Mouse (Mus musculus): ENCODE measurements around the gene Ppard. TPM values are rescaled to one million over a fixed set of nuclear protein-coding genes. Genes with fewer than 3 reads are reported as not detected.

Gene Ppard
- total and polyA plus RNA-seq, 2 experiments from 2014 or later = 1.4 to 23.1 TPM

GRCm38 (mm10) chr17:28195033-28195432 is 37.5 kb upstream of the Ppard start:
- no peak overlapping the region for H3K4me2 ChIP-seq (ENCODE audit: low read depth, low read length)
- no peak for ATAC-seq (ENCODE audit: insufficient read depth, low read depth)
- 91% methylated on average over 10 of the region's 10 CpGs for WGBS
- TF ChIP-seq EP300 (IDR thresholded peaks at IDR 0.05; ENCODE audit: low read depth) (no peak), CTCF (IDR thresholded peaks at IDR 0.05; ENCODE audit: low read depth) (no peak)
- peaks cover 63% of the 10 kb centered on the region for H3K36me3 ChIP-seq (replicated peaks; ENCODE audit: control insufficient read depth, insufficient read depth, low read length)
- H3K4me3 ChIP-seq (ENCODE audit: low read depth, low read length) = no peak overlapping the region
- H3K27me3 ChIP-seq (ENCODE audit: control insufficient read depth, insufficient read depth, low read length) = no peaks in the 10 kb centered on the region
- H3K27ac ChIP-seq (ENCODE audit: low read depth) = no peak overlapping the region
- DNase-seq (ENCODE audit: low spot score) = no peak
- no peaks in the 10 kb centered on the region for H3K9me3 ChIP-seq (replicated peaks; ENCODE audit: control insufficient read depth, low read length)
- no peaks in the 10 kb centered on the region for H3K4me1 ChIP-seq (ENCODE audit: control insufficient read depth, insufficient read depth)
- no peak overlapping the region for H3K9ac ChIP-seq (replicated peaks; ENCODE audit: low read depth, low read length)

GRCm38 (mm10) chr17:28197646-28198045 is 34.9 kb upstream of the Ppard start:
- Histone ChIP-seq H3K4me1 (ENCODE audit: control insufficient read depth, insufficient read depth) (no peaks in the 10 kb centered on the region), H3K9ac (replicated peaks; ENCODE audit: low read depth, low read length) (no peak overlapping the region), H3K4me3 (ENCODE audit: low read depth, low read length) (no peak overlapping the region), H3K27me3 (ENCODE audit: control insufficient read depth, insufficient read depth, low read length) (no peaks in the 10 kb centered on the region), H3K9me3 (replicated peaks; ENCODE audit: control insufficient read depth, low read length) (no peaks in the 10 kb centered on the region), H3K4me2 (ENCODE audit: low read depth, low read length) (no peak overlapping the region), H3K36me3 (replicated peaks; ENCODE audit: control insufficient read depth, insufficient read depth, low read length) (peaks cover 72% of the 10 kb centered on the region), H3K27ac (ENCODE audit: low read depth) (no peak overlapping the region)
- DNase-seq (ENCODE audit: low spot score) (no peak), ATAC-seq (ENCODE audit: insufficient read depth, low read depth) (no peak)
- TF ChIP-seq CTCF (IDR thresholded peaks at IDR 0.05; ENCODE audit: low read depth) = no peak
- no peak for TF ChIP-seq EP300 (IDR thresholded peaks at IDR 0.05; ENCODE audit: low read depth)
- WGBS = 79% methylated on average over 18 of the region's 18 CpGs

- H3K27me3 ChIP-seq (ENCODE audit: control insufficient read depth, insufficient read depth, low read length) = no peaks in the 10 kb centered on the region
- 87% methylated on average over 14 of the region's 14 CpGs for WGBS
- ATAC-seq (ENCODE audit: insufficient read depth, low read depth) = no peak
Measured at GRCm38 (mm10) chr17:28201982-28202381, 30.5 kb upstream of the Ppard start.

GRCm38 (mm10) chr17:28204052-28204720 is 28.3 kb upstream of the Ppard start:
- DNase-seq (ENCODE audit: low spot score) (no peak), ATAC-seq (ENCODE audit: insufficient read depth, low read depth) (no peak)
- H3K27me3 ChIP-seq (ENCODE audit: control insufficient read depth, insufficient read depth, low read length) = no peaks in the 10 kb centered on the region
- no peak overlapping the region for H3K9ac ChIP-seq (replicated peaks; ENCODE audit: low read depth, low read length)
- H3K4me3 ChIP-seq (ENCODE audit: low read depth, low read length) = no peak overlapping the region
- TF ChIP-seq CTCF (IDR thresholded peaks at IDR 0.05; ENCODE audit: low read depth) (peak; percentile 86), EP300 (IDR thresholded peaks at IDR 0.05; ENCODE audit: low read depth) (no peak)
- no peak overlapping the region for H3K27ac ChIP-seq (ENCODE audit: low read depth)
- peaks cover 39% of the 10 kb centered on the region for H3K36me3 ChIP-seq (replicated peaks; ENCODE audit: control insufficient read depth, insufficient read depth, low read length)
- H3K4me2 ChIP-seq (ENCODE audit: low read depth, low read length) = no peak overlapping the region
- 40% methylated on average over 14 of the region's 14 CpGs for WGBS
- no peaks in the 10 kb centered on the region for H3K9me3 ChIP-seq (replicated peaks; ENCODE audit: control insufficient read depth, low read length)
- H3K4me1 ChIP-seq (ENCODE audit: control insufficient read depth, insufficient read depth) = peaks cover 8% of the 10 kb centered on the region; the same call in 1 of the 2 replicates

More at GRCm38 (mm10) chr17:28201982-28202381, 30.5 kb upstream of the Ppard start:
- Histone ChIP-seq H3K9me3 (replicated peaks; ENCODE audit: control insufficient read depth, low read length) (no peaks in the 10 kb centered on the region), H3K4me2 (ENCODE audit: low read depth, low read length) (no peak overlapping the region), H3K9ac (replicated peaks; ENCODE audit: low read depth, low read length) (no peak overlapping the region), H3K36me3 (replicated peaks; ENCODE audit: control insufficient read depth, insufficient read depth, low read length) (peaks cover 51% of the 10 kb centered on the region), H3K4me1 (ENCODE audit: control insufficient read depth, insufficient read depth) (peaks cover 1% of the 10 kb centered on the region; the same call in 1 of the 2 replicates), H3K27ac (ENCODE audit: low read depth) (no peak overlapping the region), H3K4me3 (ENCODE audit: low read depth, low read length) (no peak overlapping the region)
- no peak for DNase-seq (ENCODE audit: low spot score)
- no peak for TF ChIP-seq CTCF (IDR thresholded peaks at IDR 0.05; ENCODE audit: low read depth)
- no peak for TF ChIP-seq EP300 (IDR thresholded peaks at IDR 0.05; ENCODE audit: low read depth)

- no peaks in the 10 kb centered on the region for H3K9me3 ChIP-seq (replicated peaks; ENCODE audit: control insufficient read depth, low read length)
- H3K27ac ChIP-seq (ENCODE audit: low read depth) = no peak overlapping the region
- DNase-seq (ENCODE audit: low spot score) = no peak
- no peak overlapping the region for H3K4me2 ChIP-seq (ENCODE audit: low read depth, low read length)
- no peak overlapping the region for H3K9ac ChIP-seq (replicated peaks; ENCODE audit: low read depth, low read length)
- no peak for ATAC-seq (ENCODE audit: insufficient read depth, low read depth)
- TF ChIP-seq EP300 (IDR thresholded peaks at IDR 0.05; ENCODE audit: low read depth) (no peak), CTCF (IDR thresholded peaks at IDR 0.05; ENCODE audit: low read depth) (no peak)
- no peaks in the 10 kb centered on the region for H3K27me3 ChIP-seq (ENCODE audit: control insufficient read depth, insufficient read depth, low read length)
- no peak overlapping the region for H3K4me3 ChIP-seq (ENCODE audit: low read depth, low read length)
- peaks cover 27% of the 10 kb centered on the region for H3K36me3 ChIP-seq (replicated peaks; ENCODE audit: control insufficient read depth, insufficient read depth, low read length)
- H3K4me1 ChIP-seq (ENCODE audit: control insufficient read depth, insufficient read depth) = peaks cover 8% of the 10 kb centered on the region; the same call in 1 of the 2 replicates
- 86% methylated on average over 8 of the region's 8 CpGs for WGBS
Measured at GRCm38 (mm10) chr17:28205443-28205842, 27.1 kb upstream of the Ppard start.
